Comparison of ENCODE assay signal across 31 mouse cellular contexts in the genomic region with DNA sequence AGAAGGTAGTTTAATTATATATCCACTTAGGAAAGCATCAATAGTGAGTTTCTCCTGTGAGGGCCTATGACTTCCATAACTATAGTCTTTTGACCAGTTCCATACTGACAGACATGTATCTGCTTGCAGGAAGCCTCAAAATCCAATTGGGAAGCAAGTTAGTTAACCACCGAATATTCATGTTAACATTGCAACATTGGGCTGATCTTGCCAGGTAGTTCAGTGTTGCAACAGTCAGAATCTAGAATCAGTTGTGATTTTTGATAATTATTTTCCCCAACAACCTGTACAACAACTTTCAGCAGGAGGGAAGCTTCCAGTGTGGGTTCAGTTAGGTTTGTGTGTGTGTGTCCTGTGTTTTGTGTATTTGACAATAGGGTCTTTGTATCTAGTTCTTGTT.
"Had no signal": no experiment of that assay in that cellular context is flagged by ENCODE, and none has a peak within 500 bp of the region (broad histone marks: within the 10 kb centered on the region; RNA-seq: fewer than 3 reads in every experiment).

No protein-coding gene starts in this region.

- H3K27me3 ChIP-seq: limb, embryonic 12.5 days; limb, embryonic 13.5 days; limb, embryonic 15.5 days; liver, embryonic 12.5 days; liver, embryonic 13.5 days; liver, embryonic 15.5 days; lung, embryonic 15.5 days; megakaryocyte, embryonic 14.5 days; midbrain, embryonic 12.5 days; midbrain, embryonic 13.5 days; midbrain, embryonic 15.5 days had no signal

- ATAC-seq: liver, embryonic 12.5 days; lung, postnatal 0 days; midbrain, embryonic 13.5 days; midbrain, embryonic 15.5 days; midbrain, embryonic 16.5 days had no signal

- H3K9me3 ChIP-seq: limb, embryonic 10.5 days; limb, embryonic 15.5 days; liver, embryonic 12.5 days; liver, embryonic 13.5 days; liver, embryonic 15.5 days; lung, embryonic 15.5 days; midbrain, embryonic 10.5 days; midbrain, embryonic 12.5 days had no signal

- H3K36me3 ChIP-seq: limb, embryonic 10.5 days; limb, embryonic 12.5 days; limb, embryonic 13.5 days; limb, embryonic 15.5 days; liver, embryonic 12.5 days; liver, embryonic 13.5 days; liver, embryonic 15.5 days; lung, embryonic 15.5 days; midbrain, embryonic 10.5 days; midbrain, embryonic 12.5 days; midbrain, embryonic 13.5 days; midbrain, embryonic 15.5 days had no signal

- H3K27ac ChIP-seq: left cerebral cortex, adult 2 months; limb, embryonic 10.5 days; limb, embryonic 12.5 days; limb, embryonic 13.5 days; limb, embryonic 15.5 days; liver, embryonic 12.5 days; liver, embryonic 13.5 days; liver, embryonic 14.5 days; liver, embryonic 15.5 days; lung, embryonic 15.5 days; macrophage; midbrain, embryonic 10.5 days; midbrain, embryonic 12.5 days; midbrain, embryonic 13.5 days; midbrain, embryonic 15.5 days had no signal

- H3K4me1 ChIP-seq: limb, embryonic 13.5 days; limb, embryonic 15.5 days; liver, embryonic 12.5 days; liver, embryonic 13.5 days; liver, embryonic 15.5 days; lung, embryonic 15.5 days; megakaryocyte, embryonic 14.5 days; midbrain, embryonic 10.5 days; midbrain, embryonic 12.5 days; midbrain, embryonic 13.5 days; midbrain, embryonic 15.5 days had no signal

- H3K4me3 ChIP-seq: left cerebral cortex, adult 2 months; limb, embryonic 10.5 days; limb, embryonic 12.5 days; limb, embryonic 13.5 days; limb, embryonic 15.5 days; liver, embryonic 12.5 days; liver, embryonic 13.5 days; liver, embryonic 15.5 days; lung, embryonic 15.5 days; megakaryocyte, embryonic 14.5 days; midbrain, embryonic 10.5 days; midbrain, embryonic 12.5 days; midbrain, embryonic 13.5 days; midbrain, embryonic 15.5 days; myocyte had no signal

- H3K9ac ChIP-seq: limb, embryonic 12.5 days; limb, embryonic 13.5 days; limb, embryonic 15.5 days; liver, embryonic 12.5 days; liver, embryonic 13.5 days; liver, embryonic 14.5 days; liver, embryonic 15.5 days; lung, embryonic 14.5 days; lung, embryonic 15.5 days; midbrain, embryonic 12.5 days; midbrain, embryonic 13.5 days; midbrain, embryonic 15.5 days had no signal

- DNase-seq: left cerebral cortex, postnatal 4 days; liver; liver, embryonic 13.5 days; lung, adult 18-20 months; lung, adult 2 months; lung, embryonic 14.5 days; lung, postnatal 10 days; lung, postnatal 14 days; lung, postnatal 36 days; lung, postnatal 4 days; midbrain, embryonic 14.5 days had no signal

- H3K4me2 ChIP-seq: limb, embryonic 12.5 days; limb, embryonic 13.5 days; limb, embryonic 15.5 days; liver, embryonic 11.5 days; liver, embryonic 12.5 days; liver, embryonic 13.5 days; liver, embryonic 15.5 days; lung, embryonic 14.5 days; lung, embryonic 15.5 days; midbrain, embryonic 11.5 days; midbrain, embryonic 12.5 days; midbrain, embryonic 13.5 days; midbrain, embryonic 15.5 days had no signal
